Mouse (Mus musculus) NIH3T3 (cell line): ENCODE measurements around the gene Ago3.

ENCODE experiments used
- DNase-seq: peaks from one replicate; pipeline ENCODE4 v3.0.0-alpha.2; 2012; ENCODE audit warnings: low read depth

Gene Ago3

DNA sequence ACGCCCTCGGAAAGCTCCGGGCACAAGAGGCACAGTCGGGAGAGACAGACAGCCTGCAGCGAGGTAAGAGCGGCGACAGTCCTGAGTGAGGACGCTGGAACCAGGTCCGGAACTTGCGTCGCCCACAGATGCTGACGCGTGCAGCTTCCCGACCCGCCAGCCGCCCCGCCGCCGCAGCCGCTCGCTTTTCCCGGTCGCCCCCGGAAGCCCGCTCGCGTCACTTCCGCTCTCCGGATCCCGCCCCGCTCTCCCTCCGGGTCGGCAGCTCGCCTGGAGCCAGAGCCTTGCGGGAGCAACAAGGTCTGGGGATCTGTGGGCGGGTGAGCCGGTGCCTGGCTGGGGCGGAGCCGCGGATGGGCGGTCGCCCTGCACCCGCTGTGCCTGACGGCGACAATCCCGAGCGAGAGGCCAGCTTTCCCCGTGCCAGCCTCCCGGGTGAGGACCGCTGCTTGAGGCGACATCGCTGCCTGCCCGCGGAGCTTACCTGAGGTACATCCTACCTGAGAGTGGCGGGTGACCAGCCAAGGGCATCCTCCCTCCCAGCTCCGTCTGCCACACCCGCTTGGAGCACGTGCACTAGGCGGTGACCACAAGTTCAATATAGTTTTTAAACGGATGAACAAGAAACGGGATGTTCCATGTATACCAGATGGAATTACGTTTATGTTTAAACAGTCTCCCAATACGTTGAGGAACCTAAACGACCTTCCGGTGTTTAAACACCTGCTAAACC lies at the start of gene Ago3:
Gene Ago3 (minus strand): TSS at position 210 of the 733 bp plus-strand sequence.
- peak; percentile 95 for DNase-seq

DNA sequence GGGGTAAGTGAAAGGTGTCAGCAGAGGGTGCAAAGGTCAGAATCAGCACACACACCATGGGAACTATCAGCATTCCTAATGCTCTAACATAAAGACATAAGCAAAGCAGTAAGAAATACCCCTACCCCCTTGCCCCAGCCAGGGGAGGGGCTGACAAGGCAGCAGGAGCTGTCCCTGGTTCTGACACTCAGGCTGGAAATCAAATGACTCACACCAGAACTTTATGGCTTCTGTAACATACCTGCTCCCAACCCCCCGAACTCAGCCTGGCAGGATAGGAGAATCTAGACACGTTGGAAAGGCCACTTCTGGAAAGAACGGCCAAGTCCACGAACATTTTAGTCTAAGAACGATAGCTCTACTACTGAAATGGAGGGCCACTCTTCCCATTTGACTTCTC lies 43.7 kb upstream of the Ago3 start:
- DNase-seq, result peak; percentile 69

DNA sequence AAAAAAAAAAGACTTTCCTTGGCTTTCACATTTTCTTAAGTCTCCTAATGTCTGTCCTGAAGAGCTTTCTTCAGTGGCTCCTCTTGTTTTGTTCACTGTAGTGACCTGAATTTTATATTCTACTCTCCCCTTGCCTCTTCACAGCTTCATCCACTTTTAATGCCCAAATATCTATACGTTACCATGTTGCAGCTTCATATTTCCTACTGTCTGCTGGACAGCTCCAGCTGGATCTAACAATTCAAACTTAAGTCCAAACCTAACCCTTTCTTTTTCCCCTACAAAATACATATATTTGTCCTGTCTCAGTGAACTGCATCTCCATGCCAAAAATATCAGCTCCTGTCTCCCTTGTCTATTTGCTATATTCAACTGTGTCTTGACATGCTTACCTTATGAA lies 40.0 kb upstream of the Ago3 start:
- DNase-seq, result peak; percentile 39

DNA sequence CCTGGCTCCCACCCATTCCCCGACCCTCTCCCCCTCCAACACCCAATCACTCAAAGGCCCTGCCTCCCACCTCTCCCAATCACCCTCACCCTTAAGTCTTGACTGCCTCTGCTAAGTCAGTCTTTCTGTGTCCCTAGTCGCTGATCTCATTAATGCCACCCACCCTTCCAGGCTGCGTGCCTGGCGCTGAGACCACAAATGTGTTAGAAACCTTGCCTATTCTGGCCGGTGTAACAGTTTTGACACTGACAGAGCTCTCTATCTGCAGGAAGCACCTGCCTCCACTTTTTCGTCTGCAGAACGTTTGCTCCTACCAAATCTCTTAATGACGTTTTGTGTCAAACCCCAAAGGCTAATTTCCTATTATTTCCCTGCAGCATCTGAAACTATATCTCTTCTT lies 39.6 kb upstream of the Ago3 start:
- DNase-seq, result no peak

DNA sequence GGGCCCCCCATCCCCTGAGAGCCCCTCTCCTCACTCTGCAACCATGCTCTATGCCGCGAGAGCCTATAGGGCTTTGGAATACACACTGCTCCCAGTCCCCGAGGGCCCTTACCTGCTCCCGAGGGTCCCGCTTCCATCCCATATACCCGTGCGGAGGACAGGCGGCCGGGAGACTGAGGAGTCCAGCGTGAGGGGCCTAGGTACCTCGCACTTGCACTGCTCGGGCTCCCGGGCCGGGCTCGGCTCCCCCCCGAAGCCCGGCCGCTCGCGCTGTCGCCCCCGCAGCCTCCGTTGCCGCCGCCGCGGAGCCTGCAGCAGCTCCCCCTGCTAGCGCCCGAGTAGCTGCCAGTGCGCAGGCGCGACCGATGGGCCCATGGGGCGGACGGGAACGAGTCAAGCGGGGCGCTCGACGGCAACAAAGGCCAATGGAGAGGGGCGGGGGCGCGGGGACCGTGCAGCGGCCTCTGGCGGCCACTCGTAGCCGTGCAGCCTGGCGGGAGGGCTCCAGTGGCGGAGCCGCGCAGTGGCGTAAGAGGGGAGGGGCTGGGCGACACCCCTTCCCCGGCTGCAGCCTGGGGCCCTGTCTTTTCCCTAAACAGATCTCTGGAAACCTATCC lies 39.0 kb upstream of the Ago3 start, which contains the start of gene Ago1:
Gene Ago1 (minus strand): TSS at position 299 of the 617 bp plus-strand sequence.
- DNase-seq, result peak; percentile 98

DNA sequence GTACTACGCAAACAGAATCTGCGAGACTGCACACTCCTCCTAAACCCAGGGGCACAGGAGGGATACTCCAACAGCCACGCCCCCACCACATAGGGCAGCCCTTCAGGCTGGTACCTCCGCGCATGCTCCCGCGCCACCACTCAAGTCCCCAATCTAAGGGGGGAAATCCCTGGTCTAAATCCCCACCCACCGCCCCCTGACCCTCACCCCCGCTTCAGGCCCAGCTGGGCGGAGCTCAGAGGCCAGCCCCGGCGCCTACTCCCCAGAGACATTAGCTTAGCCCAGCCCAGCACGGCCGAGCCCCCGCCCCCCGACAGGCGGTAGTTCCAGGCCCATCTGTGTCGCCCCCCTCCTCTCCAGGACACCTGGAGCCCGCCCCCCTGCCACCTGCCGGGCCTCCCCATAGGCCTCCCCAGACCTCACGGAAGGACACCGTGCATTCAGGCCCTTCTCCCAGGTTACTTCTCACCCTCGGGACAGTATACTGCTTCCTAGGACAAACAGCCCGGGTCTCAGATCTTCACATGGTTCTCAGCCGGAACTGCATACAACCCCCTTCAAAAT lies 38.4 kb upstream of the Ago3 start:
- DNase-seq, result peak; percentile 73

DNA sequence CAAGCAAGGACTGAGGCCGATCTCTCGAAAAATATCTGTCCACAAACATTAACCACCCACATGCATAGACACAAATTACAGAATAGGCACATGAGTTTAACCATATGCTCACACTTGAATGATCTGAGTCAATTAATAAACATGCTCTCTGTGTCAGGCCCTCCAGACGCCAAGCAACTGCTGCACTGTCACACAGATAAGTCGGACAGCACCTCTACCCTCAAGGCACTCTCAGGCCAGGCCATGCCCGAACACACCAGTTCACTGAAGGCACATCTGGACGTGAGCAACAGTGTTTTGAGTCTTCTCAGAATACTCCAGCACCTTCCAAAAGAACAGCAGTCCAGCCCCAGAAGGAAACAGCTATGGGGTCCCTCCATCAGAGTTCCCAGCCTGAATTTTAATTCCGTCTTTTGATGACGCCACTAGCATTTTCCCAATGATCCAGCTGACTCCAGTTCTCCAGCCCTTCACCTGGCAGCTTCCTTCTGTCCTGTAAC lies 36.9 kb upstream of the Ago3 start:
- no peak for DNase-seq

DNA sequence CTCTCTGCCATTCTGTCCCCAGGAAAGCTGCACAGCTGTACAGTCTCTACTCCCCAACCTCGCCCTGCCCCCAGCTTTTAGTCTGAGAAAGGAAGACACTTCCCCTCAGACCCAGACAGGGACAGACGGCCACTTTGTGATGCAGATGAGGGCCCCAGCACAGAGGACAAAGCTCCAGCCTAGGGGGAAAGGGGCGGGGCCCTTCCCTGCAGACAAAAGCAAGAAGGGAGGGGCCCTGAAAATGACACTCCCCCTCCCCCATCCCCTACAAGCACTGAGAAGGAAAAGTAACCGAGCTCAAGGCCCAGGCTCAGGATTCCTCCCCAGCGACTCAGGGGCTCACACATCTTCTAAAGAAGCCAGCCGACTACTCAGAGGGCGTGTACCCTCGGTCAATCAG lies 36.5 kb upstream of the Ago3 start:
- DNase-seq, result peak; percentile 52

DNA sequence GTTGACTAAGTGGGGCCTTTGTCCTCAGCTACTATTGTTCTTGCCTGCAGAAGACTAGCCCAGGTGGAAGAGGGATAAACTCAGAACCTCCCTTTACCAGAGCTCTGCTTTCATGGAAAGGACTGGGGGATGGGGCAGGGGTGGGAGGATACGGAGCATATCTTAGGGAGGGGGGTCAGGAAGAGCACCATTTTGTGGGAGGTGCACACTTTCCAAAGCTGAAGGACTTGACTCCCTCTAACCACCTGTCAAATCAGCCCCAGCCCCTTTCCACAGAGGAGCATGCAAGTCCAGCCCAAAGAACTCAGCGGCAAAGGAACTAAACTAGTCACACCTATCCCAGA lies 35.5 kb upstream of the Ago3 start:
- no peak for DNase-seq

DNA sequence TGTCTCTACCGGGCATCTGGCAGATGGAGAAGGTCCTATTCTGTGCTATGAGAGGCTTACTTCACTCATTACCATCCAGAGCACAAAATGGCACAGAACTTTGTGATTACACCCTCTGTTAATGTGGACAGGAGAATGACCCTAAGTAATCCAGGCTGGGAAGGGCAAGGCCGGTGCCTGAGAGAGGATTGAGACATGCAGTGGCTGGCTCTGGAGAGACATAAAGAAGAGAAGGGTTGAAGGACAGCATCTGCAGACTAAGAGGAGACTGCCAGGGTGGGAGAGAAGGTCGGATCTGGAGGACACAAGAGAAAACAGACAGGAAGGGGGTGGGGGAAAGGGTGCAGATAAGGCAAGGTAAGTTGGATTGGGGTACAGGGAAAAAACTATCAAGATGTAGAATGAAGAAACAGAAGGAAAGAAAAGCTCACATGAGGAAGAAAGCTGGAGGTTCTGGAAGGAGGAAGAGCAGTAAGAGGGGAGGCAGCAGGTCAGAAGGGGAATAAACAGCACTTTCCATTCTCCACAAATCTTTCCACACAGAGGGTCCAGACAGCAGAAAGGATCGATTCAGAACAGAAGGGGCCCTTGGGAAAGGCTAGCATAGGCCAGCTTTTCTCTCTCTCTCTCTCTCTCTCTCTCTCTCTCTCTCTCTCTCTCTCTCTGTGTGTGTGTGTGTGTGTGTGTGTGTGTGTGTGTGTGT lies 35.0 kb upstream of the Ago3 start:
- no peak for DNase-seq

DNA sequence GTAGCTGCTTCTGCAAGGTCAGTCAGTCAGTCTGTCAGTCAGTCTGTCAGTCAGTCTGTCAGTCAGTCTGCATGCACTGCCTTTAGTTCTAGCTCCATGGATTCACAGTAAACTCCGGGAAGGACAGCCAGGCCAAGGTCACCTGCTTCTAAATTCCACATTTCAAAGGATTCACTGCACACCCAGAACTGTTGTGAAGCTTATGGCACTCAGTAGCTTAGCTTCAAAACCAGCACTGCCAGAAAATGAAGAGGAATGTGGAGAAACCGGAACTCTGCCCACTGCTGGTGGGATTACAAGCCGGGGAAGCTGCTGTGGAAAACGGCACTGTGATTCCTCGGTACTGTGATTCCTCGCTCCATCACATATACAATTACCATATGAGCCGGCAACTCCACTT lies 26.1 kb upstream of the Ago3 start:
- no peak for DNase-seq

DNA sequence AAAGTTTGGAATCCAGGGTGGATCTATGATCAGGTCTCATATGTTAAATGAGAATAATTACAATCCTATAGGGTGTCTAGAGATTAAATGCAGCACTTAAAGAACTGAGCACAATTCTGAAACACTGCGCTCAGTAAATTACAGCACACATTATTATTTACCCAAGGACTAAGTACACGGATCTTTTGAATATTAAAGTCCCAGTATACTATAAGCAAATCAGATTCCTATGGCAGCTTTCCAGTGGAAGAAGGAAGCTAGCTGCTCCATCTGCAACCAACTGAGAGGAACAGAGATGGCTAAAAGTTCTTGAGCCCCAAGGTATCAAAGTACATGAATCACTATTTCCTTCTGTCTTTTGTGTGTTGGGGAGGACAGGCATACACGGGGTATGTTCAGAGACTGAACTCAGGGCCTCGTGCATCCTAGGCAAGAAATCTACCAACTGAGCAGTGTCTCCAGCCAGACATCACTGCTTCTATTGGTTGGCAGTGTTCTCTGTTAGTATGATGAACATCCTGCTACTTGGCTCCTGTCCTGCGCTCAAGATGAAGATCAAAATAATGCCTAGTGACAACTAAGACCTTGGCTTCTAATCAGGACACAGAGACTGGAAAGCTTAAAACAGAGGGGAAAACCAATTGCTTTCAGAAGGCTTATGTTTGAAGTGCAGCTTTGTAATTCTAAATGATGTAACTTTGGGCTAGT lies 25.3 kb upstream of the Ago3 start:
- no peak for DNase-seq

DNA sequence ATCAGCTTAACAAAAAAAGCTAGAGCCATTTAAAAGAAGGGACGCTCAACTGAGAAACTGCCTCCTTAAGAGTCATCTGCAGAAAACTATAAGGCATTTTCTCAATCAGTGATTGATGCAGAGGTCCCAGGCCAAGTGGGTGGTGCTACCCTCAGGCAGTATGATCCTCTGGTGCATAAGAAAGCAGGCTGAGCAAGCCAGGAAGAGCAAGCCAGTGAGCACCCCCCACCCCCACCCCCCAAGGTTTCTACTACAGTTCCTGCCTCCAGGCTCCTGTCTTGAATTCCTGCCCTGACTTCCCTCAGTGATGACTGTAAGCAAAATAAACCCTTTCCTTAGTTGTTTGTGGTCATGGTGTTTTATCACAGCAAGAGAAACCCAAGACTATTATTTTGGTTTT lies 20.9 kb upstream of the Ago3 start:
- peak; percentile 45 for DNase-seq

DNA sequence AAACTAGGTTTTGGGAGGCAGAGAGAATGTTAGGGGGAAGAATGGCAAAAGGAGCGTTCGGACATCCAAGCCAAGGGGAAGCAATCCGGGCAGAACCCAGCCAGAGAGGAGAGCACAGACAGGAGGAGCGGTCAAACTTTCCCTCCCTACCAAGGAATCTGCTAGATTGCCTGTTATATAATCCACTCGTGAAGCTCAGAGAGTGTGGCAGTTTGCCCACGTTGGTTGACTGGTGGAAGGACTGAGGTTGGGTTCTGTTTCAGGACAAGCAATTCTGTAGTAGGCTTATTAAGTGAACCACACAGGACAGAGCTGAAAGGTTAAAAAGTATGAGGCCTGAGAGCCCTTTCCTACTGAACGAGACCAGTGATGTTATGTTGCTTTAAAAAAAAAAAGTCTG lies 17.8 kb upstream of the Ago3 start:
- no peak for DNase-seq

DNA sequence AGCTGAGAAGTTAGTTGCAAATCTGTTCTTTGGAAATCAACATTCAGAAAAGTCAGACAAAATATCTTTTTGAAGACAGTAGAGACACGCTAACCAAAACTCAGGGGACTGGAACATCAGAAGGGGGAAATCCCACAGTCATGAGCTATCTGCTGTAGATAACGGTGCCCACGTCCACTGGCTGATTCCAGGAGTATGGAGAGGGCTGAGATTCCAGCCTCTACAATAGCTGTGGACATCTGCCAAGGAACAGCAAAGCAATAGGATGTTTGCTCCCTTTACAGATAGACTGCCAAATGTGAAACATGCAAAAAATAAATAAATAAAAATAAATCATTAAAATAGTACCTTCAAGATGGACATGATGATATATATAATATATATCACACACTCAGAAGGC lies 15.2 kb upstream of the Ago3 start:
- DNase-seq, result no peak

DNA sequence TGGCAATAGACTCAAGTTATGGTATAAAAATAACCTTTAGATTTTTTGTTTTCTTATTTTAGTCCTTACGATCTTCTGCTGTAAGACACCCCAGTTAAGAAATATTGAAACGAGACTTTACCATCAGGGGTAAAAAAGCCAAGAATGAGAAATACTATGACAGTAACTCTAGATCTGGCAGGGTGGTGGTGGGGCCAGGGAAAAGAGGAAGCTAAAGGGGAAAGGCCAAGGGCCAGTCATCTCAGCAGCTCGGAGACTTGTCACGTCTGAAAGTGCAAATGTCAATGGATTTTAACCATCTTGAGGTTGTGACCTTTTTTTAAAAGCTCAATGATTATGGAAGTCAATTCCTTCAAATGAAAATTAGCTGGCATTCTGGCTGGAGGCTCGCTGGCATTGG lies 8.9 kb upstream of the Ago3 start:
- DNase-seq, result no peak

DNA sequence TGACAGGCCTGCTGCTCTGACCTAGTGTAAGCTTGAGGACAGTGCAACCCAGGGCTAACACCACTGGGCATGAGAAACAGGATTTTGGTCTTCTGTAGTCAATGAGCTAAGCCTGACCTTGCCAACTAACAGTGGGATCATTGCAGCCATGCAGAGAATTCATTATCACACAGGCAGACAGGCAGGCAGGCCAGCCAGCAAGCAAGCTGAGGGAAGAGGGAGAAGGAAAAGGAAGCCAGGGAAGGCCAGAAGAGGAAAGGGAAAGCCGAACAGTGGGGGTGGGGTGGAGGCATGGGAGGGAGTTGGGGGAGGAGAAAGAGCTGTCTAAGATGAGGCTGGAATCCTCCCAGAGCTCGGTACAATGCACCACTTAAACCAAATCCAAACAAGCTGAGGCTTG lies 6.9 kb upstream of the Ago3 start:
- no peak for DNase-seq

DNA sequence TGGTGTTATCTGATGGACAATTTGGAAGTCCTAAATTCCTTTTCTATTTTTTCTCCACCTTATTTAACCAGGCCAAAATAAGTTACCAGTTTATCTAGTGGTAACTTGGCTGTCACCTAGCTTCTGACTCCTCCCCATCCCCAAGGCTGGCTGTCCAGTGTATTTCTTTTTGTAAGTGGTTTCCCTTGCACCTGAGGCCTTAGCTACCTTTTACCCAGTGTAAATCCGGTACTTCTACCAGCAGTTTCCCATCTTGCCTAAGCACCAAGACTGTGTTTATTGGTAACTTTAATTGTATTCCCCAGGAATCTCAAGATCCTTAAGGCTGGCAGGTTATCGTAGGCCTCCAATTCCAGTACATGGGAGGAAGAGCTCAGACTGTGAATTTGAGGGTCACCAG lies 4.7 kb upstream of the Ago3 start:
- no peak for DNase-seq

DNA sequence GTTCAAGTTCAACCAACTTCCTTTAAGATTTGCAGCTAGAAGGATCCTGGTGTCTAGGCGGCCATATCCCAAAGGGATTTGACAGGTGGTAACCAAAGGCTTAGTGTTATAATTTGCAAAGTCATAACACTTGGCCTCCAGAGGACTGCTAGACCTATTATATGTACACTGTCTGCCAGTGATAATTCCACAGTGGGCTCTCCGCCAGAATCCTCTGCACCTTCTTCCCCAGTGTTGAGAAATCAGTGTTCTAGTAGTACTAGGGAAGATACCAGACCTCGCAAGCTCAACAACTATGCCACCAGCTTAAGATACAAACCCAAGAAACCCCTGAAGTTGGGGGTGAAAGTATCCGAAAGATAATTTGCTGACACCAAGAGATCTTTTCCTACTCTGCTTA lies 3.8 kb upstream of the Ago3 start:
- peak; percentile 28 for DNase-seq

DNA sequence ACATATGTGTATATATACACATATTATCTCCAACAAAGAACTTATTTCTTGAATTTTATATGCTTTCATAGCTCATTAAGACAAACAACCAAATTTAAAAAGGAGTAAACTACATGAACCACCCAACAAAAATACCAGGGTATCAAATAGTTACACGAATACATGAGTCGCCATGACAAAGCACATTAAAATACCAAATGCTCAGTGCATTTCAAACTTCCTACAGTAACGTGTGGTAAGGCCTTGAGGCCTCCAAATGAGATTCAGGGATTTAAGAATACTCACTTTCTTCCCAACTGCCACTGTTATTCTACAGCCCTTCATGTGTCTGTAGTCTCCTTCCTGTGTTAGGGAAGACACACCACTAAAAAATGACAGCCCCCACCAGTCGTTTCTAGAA lies 2.4 kb upstream of the Ago3 start:
- DNase-seq, result peak; percentile 51

DNA sequence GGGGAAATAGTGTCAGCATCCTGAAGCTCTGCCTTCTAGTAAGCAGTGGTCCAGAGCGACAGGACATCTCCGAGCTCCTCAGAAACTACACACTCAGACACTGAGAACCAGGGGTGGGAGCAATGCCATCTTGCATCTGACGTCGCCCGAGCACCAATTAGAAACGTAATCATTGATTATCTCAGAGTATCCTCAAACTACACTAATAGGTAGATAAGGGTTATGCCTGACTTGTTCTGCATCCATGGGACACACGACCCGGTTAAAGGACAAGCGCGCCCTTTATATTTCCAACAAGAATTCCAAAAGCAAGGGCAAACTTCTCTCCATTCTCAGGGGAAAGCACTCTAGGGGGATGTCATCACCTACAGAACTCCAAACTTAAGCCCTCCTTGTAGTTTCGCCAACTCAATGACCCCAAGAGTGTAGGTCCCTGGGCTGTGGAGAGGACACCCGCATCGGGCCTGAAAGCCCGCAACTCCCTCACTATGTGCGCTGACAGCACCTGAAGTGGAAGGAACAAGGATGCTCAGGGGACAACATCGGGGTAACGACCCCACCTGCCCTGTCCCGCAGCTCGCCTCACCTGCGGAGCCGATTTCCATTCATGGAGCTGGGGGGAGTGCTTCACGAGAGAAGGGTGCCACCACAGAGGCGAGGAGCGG lies 542 bp downstream of the Ago3 start:
- peak; percentile 17 for DNase-seq

DNA sequence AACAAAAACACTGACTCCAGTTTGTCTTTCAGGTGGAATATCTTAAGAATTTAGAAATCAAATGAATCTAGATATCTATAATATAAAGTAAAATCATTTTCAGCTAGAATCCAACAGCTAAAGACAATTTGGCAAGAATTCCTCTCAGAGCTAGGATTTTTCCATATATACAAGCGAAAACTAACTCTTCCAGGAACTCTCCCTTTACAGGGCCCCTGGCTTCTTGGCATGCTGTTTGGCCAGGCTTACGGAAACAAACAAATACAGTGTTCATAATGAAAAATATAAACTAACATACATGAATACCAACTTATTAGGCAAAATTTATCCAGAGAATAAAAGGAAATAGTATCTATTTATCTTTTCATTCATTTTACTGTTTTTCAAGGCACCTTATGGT lies 5.5 kb downstream of the Ago3 start:
- DNase-seq, result peak; percentile 29
